ENCODE assay signal across 19 mouse cellular contexts in the genomic region with DNA sequence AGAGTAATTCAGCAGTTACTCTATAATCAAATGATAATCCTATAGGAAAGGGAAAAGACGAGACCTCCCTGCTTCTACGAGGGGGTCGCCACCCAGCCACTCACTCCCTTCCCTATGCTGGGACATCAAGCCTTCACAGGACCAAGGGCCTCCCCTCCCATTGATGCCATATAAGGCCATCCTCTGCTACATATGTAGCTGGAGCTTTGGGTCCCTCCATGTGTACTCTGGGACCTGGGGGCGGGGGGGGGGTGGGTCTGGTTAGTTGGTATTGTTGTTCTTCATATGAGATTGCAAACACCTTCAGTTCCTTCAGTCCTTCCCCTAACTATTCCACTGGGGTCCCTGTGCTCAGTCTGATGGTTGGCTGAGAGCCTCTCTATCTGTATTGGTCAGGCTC.
"Had no signal": no experiment of that assay in that cellular context is flagged by ENCODE, and none has a peak within 500 bp of the region (broad histone marks: within the 10 kb centered on the region; RNA-seq: fewer than 3 reads in every experiment).

No protein-coding gene starts in this region.

- H3K27ac ChIP-seq: liver, embryonic 12.5 days; liver, embryonic 14.5 days; midbrain, embryonic 10.5 days; midbrain, embryonic 13.5 days; neural tube, embryonic 13.5 days; neural tube, embryonic 15.5 days had no signal

- H3K4me3 ChIP-seq: liver, embryonic 12.5 days; midbrain, embryonic 10.5 days; midbrain, embryonic 13.5 days; myocyte; neural tube, embryonic 13.5 days; neural tube, embryonic 15.5 days had no signal

- H3K36me3 ChIP-seq: liver, embryonic 12.5 days; midbrain, embryonic 10.5 days; midbrain, embryonic 13.5 days; neural tube, embryonic 13.5 days; neural tube, embryonic 15.5 days had no signal

- ATAC-seq: liver, embryonic 12.5 days; midbrain, embryonic 13.5 days; midbrain, embryonic 16.5 days had no signal

- H3K9me3 ChIP-seq: liver, embryonic 12.5 days; midbrain, embryonic 10.5 days; midbrain, embryonic 13.5 days; neural tube, embryonic 13.5 days; neural tube, embryonic 15.5 days had no signal

- DNase-seq: lung, adult 18-20 months; lung, embryonic 14.5 days; lung, postnatal 4 days; retina, postnatal 1 day; right cerebral cortex, adult 18-20 months; right cerebral cortex, postnatal 25 days; right cerebral cortex, postnatal 4 days; spleen, adult 18-20 months; thymus, adult 18-20 months; thymus, postnatal 14 days; thymus, postnatal 36 days had no signal

- H3K4me2 ChIP-seq: liver, embryonic 12.5 days; lung, embryonic 14.5 days; midbrain, embryonic 13.5 days; neural tube, embryonic 13.5 days; neural tube, embryonic 15.5 days had no signal

- H3K27me3 ChIP-seq: liver, embryonic 12.5 days had no signal

- H3K9ac ChIP-seq: liver, embryonic 12.5 days; liver, embryonic 14.5 days; lung, embryonic 14.5 days; midbrain, embryonic 13.5 days; neural tube, embryonic 13.5 days; neural tube, embryonic 15.5 days had no signal
